Mouse (Mus musculus) forebrain, embryonic 10.5 days (tissue): ENCODE measurements at regions not wholly inside any gene's neighbourhood (a gene's known extent, or its start where the extent isn't known, plus 50 kb on each side); places are given as distances from the start of the nearest gene placed in this dataset.

ENCODE experiments used
- DNase-seq: peaks from one replicate; pipeline ENCODE4 v3.0.0-alpha.2; 2017; ENCODE audit warnings: low spot score; ENCODE audit errors: extremely low spot score
- H3K27ac ChIP-seq: fragments of 300-500 bp; sonication (generic); 2 replicates; pipeline ENCODE4 v1.5.1; 2016; ENCODE audit warnings: mild to moderate bottlenecking
- H3K27me3 ChIP-seq: fragments of 300-500 bp; sonication (generic); 2 replicates; pipeline ENCODE4 v1.6.1; 2016; ENCODE audit warnings: mild to moderate bottlenecking; ENCODE audit not compliant: poor library complexity, severe bottlenecking
- H3K36me3 ChIP-seq: fragments of 300-500 bp; sonication (generic); replicated peaks from 2 replicates; pipeline ENCODE4 v1.6.1; 2016; ENCODE audit warnings: mild to moderate bottlenecking, moderate library complexity
- H3K4me1 ChIP-seq: fragments of 300-500 bp; sonication (generic); 2 replicates; pipeline ENCODE4 v1.6.1; 2016
- H3K4me3 ChIP-seq: fragments of 300-500 bp; sonication (generic); 2 replicates; pipeline ENCODE4 v1.5.1; 2016; ENCODE audit warnings: mild to moderate bottlenecking, moderate library complexity
- H3K9me3 ChIP-seq: fragments of 300-500 bp; sonication (generic); 2 replicates; pipeline ENCODE4 v1.6.1; 2016; ENCODE audit warnings: mild to moderate bottlenecking, moderate library complexity
- WGBS: fragments of 180-500 bp; shearing (Covaris S2); methylation state at CpG from one replicate; pipeline ENCODE4 v1.1.7; 2016; 5-methylcytosine and 5-hydroxymethylcytosine counted together

DNA sequence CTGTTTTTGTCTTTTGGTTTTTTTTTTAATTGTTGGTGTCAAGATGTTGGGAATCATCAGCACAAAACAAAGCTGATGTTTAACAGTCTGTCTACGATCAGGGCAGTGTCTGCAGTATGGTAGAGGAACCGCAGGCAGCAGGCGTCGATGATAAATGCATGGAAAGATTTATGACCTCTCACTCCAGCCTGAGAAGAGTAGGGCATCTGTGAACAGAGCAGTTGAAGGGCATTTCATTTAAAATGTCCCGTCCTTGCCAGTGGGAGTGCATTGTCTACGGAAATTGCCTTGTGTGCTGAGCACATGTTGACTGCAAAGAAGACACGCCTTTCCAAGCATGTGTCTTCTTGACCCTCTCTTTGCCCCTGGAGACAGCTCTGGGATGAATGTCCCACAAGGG, 158.7 kb downstream of the Glrx3 start:
- Histone ChIP-seq H3K27me3 (no peaks in the 10 kb centered on the region), H3K4me3 (no peak overlapping the region), H3K4me1 (peaks cover 5% of the 10 kb centered on the region; the same call in 1 of the 2 replicates), H3K36me3 (no peaks in the 10 kb centered on the region), H3K27ac (no peak overlapping the region), H3K9me3 (no peaks in the 10 kb centered on the region)
- 90% methylated on average over 7 of the region's 7 CpGs for WGBS
- no peak for DNase-seq

GRCm38 (mm10) chr7:137603039-137603438, 165.6 kb downstream of the Glrx3 start:
- Histone ChIP-seq H3K9me3 (no peaks in the 10 kb centered on the region), H3K4me3 (no peak overlapping the region)
- 10% methylated on average over 8 of the region's 8 CpGs for WGBS

GRCm38 (mm10) chr7:137609752-137610151, 172.3 kb downstream of the Glrx3 start:
- peaks cover 6% of the 10 kb centered on the region; the same call in 1 of the 2 replicates for H3K4me1 ChIP-seq
- no peaks in the 10 kb centered on the region for H3K27me3 ChIP-seq
- 89% methylated on average over 6 of the region's 6 CpGs for WGBS
- H3K9me3 ChIP-seq = no peaks in the 10 kb centered on the region
- no peak overlapping the region for H3K27ac ChIP-seq
- no peak for DNase-seq
- H3K36me3 ChIP-seq = no peaks in the 10 kb centered on the region
- no peak overlapping the region for H3K4me3 ChIP-seq

More at GRCm38 (mm10) chr7:137603039-137603438, 165.6 kb downstream of the Glrx3 start:
- peaks cover 6% of the 10 kb centered on the region; the same call in 1 of the 2 replicates for H3K4me1 ChIP-seq
- peak; percentile 75 for DNase-seq
- peaks cover 4% of the 10 kb centered on the region; the same call in 1 of the 2 replicates for H3K27me3 ChIP-seq
- no peaks in the 10 kb centered on the region for H3K36me3 ChIP-seq
- H3K27ac ChIP-seq = no peak overlapping the region

DNA sequence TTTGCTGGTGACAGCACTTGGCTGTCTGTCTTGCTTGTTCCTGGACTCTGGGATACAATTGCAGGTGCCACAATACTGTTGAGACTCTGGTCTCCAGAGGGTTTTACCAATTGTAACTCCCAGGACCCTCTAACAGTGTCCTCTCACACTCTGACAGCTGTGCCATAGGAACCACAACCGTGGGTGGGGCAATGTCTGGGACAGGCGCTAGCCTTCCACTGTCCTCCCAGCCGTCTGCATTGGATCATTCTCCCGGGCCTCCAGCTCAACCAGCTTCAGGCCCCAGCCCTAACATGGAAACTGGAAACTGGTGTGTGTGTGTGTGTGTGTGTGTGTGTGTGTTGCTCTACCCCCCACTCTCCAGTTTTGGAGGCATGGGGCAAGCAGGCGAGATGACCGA, 173.9 kb downstream of the Glrx3 start:
- Histone ChIP-seq H3K4me3 (no peak overlapping the region), H3K36me3 (no peaks in the 10 kb centered on the region), H3K4me1 (no peaks in the 10 kb centered on the region), H3K9me3 (no peaks in the 10 kb centered on the region), H3K27ac (no peak overlapping the region), H3K27me3 (no peaks in the 10 kb centered on the region)
- DNase-seq = no peak
- 84% methylated on average over 6 of the region's 6 CpGs for WGBS

GRCm38 (mm10) chr7:137611891-137612522, 174.6 kb downstream of the Glrx3 start:
- no peaks in the 10 kb centered on the region for H3K9me3 ChIP-seq
- no peak overlapping the region for H3K4me3 ChIP-seq
- no peaks in the 10 kb centered on the region for H3K4me1 ChIP-seq
- no peaks in the 10 kb centered on the region for H3K27me3 ChIP-seq
- DNase-seq = no peak
- no peaks in the 10 kb centered on the region for H3K36me3 ChIP-seq
- H3K27ac ChIP-seq = no peak overlapping the region
- WGBS = 90% methylated on average over 7 of the region's 7 CpGs

DNA sequence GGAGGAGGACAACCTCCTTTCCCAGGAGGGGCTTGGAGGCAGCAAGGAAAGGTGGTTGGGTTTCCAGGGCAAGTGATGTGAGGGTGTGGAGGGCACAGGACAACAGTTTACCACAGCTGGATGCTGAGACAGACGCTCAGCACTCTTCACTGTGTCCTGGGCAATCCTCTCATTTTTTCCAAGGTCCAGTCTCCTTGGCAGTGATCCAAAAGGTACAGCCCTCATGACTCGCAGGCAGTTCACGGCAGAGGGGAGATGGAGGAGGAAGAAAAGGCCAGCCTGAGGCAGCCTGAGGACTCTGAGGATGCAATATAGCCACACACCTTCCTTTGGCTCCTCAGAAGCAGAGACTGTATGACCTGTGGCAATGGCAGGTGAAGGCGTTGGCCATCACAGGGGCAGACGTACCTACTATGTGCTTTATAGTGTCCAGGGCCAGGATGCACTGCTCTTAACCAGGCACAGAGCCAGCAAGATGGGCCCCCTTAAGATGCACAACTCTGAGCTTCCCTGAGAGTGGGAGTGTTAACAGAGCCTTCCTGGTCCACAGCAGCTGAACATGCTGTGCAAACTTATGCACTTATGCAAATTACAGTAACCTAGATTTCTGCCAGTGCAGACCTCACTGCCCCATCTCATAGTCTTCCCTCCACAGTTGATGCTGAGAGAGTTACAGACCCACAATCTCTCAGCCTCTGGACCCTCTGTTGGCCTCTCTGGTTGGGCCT, 181.2 kb downstream of the Glrx3 start:
- H3K4me1 ChIP-seq = peaks cover 6% of the 10 kb centered on the region; the same call in 1 of the 2 replicates
- H3K27me3 ChIP-seq = no peaks in the 10 kb centered on the region
- H3K9me3 ChIP-seq = no peaks in the 10 kb centered on the region
- DNase-seq = no peak
- H3K4me3 ChIP-seq = no peak overlapping the region
- H3K27ac ChIP-seq = no peak overlapping the region
- 81% methylated on average over 5 of the region's 5 CpGs for WGBS
- no peaks in the 10 kb centered on the region for H3K36me3 ChIP-seq

DNA sequence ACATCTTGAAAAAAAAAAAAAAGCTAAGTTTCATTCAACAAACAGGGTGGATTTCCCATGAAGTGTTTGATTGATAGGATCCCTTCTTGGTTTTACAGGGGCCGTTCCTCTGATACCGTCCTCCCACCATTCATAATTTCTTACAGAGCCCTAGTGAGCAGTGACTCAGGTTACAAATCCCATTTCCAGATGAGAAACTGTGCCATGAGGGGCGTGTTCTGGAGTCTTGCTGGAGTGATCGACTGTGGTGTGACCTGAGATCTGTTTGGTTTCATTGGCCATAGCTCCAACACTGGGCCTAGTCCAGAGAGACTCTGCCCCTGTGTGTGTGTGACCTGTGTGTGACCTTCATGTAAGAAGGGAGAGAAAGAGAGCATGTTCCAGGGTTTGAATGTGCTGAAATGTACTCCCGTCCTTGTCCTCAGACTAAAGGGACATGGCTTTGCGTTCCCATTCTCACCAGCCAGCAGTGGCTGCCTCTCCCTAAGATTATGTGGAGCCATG, 181.9 kb downstream of the Glrx3 start:
- no peaks in the 10 kb centered on the region for H3K9me3 ChIP-seq
- H3K36me3 ChIP-seq = no peaks in the 10 kb centered on the region
- WGBS = 66% methylated on average over 6 of the region's 6 CpGs
- DNase-seq = no peak
- no peak overlapping the region for H3K4me3 ChIP-seq
- peaks cover 6% of the 10 kb centered on the region; the same call in 1 of the 2 replicates for H3K4me1 ChIP-seq
- H3K27me3 ChIP-seq = no peaks in the 10 kb centered on the region
- no peak overlapping the region for H3K27ac ChIP-seq

- no peaks in the 10 kb centered on the region for H3K36me3 ChIP-seq
- 88% methylated on average over 3 of the region's 3 CpGs for WGBS
- no peak overlapping the region for H3K27ac ChIP-seq
- H3K27me3 ChIP-seq = no peaks in the 10 kb centered on the region
- no peak overlapping the region for H3K4me3 ChIP-seq
- H3K9me3 ChIP-seq = no peaks in the 10 kb centered on the region
- DNase-seq = no peak
- no peaks in the 10 kb centered on the region for H3K4me1 ChIP-seq
Observed at GRCm38 (mm10) chr7:137628266-137628665, 190.9 kb downstream of the Glrx3 start.

DNA sequence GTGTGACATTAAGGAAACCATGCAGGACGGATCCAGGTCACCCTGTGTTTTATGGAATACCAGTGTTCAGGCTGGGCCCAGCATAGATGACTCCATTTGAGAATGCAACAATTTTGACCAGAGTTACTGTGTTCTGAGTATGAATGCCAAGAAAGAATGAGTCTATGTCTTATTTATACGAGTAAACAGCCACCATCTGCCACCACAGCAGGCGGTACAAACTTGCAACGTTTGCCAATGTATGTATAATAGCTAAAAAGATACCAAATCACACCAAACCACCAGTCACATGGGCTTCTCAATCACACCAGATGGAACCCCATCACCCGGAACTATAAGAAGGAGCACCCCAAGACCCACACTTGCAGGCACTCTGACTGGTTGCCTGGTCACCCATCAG, 192.1 kb downstream of the Glrx3 start:
- Histone ChIP-seq H3K4me1 (no peaks in the 10 kb centered on the region), H3K27me3 (no peaks in the 10 kb centered on the region), H3K27ac (no peak overlapping the region), H3K4me3 (no peak overlapping the region), H3K36me3 (no peaks in the 10 kb centered on the region), H3K9me3 (no peaks in the 10 kb centered on the region)
- 92% methylated on average over 5 of the region's 5 CpGs for WGBS
- DNase-seq = no peak

DNA sequence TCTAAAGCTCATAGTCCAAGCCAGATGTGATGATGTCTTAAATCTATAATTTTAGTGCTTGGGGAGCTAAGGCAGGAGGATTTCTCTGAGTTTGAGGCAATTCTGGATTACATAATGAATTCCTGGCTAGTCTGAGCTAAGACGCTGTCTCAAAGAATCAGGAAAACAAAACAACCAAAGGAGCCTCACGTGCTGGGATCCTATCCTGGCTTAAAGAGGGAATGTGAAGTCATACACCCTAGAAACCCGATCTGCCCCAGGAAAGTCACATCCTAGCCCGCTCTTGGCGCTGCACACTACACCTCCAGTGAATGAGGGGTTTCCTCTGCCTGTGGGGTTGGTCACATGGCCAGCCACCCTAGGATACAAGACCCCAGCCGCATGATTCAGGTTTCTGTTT, 211.2 kb downstream of the Glrx3 start:
- WGBS = 68% methylated on average over 6 of the region's 6 CpGs
- H3K4me3 ChIP-seq = no peak overlapping the region
- DNase-seq = no peak

DNA sequence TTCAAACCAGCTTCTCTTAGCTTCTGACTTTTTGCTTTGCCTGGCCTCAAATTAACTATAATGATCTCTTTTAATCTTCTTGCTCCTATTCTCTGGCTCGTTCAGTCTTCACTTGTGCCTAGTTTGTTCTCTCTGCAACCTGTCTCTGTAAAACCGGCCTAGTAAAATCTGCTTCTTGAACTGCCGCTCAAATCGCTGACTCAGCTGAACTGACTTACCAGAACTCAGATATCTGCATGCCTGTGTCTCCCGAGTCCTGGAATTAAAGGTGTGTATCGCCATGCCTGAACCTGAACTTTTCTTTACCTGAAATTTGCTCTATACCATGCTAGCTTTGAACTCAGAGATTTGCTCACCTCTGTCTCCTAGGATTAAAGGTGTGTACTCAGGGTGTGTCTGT, 212.2 kb downstream of the Glrx3 start:
- 85% methylated on average over 6 of the region's 6 CpGs for WGBS
- Histone ChIP-seq H3K9me3 (no peaks in the 10 kb centered on the region), H3K27me3 (no peaks in the 10 kb centered on the region), H3K4me3 (no peak overlapping the region), H3K4me1 (peaks cover 7% of the 10 kb centered on the region), H3K36me3 (no peaks in the 10 kb centered on the region), H3K27ac (no peak overlapping the region)
- no peak for DNase-seq

More for the DNA sequence above, 211.2 kb downstream of the Glrx3 start:
- Histone ChIP-seq H3K4me1 (peaks cover 7% of the 10 kb centered on the region), H3K36me3 (no peaks in the 10 kb centered on the region), H3K9me3 (no peaks in the 10 kb centered on the region), H3K27ac (no peak overlapping the region), H3K27me3 (no peaks in the 10 kb centered on the region)

- Histone ChIP-seq H3K27me3 (no peaks in the 10 kb centered on the region), H3K36me3 (no peaks in the 10 kb centered on the region), H3K4me3 (no peak overlapping the region), H3K4me1 (peaks cover 7% of the 10 kb centered on the region), H3K9me3 (no peaks in the 10 kb centered on the region), H3K27ac (no peak overlapping the region)
- WGBS = 89% methylated on average over 4 of the region's 4 CpGs
- no peak for DNase-seq
Observed at GRCm38 (mm10) chr7:137653837-137654236, 216.4 kb downstream of the Glrx3 start.

- Histone ChIP-seq H3K9me3 (no peaks in the 10 kb centered on the region), H3K27ac (no peak overlapping the region), H3K4me1 (no peaks in the 10 kb centered on the region), H3K36me3 (no peaks in the 10 kb centered on the region), H3K27me3 (no peaks in the 10 kb centered on the region), H3K4me3 (no peak overlapping the region)
- no peak for DNase-seq
- 94% methylated on average over 2 of the region's 2 CpGs for WGBS
Observed at GRCm38 (mm10) chr7:137667165-137667564, 229.8 kb downstream of the Glrx3 start.
